Mouse (Mus musculus) spleen, adult 18-20 months (tissue): Measurements from ENCODE around the gene Tcea2.

Experiments
- DNase-seq, 2 experiments: peaks; one replicate each; pipeline ENCODE4 v3.0.0; 2022; ENCODE audit warnings: mixed read lengths in 2 of 2

Tcea2 gene

GRCm38 (mm10) chr2:181679951-181680715 is at the start of gene Tcea2:
Tcea2 (plus strand) TSS chr2:181680310.
- DNase-seq, result peak; percentile 67 to 71

DNA sequence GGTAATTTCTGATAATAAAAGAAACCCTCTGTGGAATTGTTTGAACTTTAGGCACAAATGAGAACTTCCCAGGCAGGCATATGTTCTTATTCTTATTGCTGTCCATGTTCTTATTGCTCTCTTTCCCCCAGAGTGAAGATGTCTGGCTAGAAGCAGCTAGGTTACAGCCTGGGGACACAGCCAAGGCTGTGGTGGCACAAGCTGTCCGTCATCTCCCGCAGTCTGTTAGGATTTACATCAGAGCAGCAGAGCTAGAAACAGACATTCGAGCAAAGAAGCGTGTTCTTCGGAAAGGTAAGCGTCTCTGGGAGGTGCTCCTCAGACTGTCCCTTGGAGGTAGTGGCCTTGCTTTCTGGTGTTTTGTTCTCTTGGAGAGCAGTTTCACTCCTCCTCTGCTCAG is 47.5 kb upstream of the Tcea2 start:
- DNase-seq, result no peak

GRCm38 (mm10) chr2:181635865-181636264 is 44.2 kb upstream of the Tcea2 start:
- DNase-seq, result no peak

GRCm38 (mm10) chr2:181644361-181644760 is 35.7 kb upstream of the Tcea2 start:
- DNase-seq, result peak in 1 of 2 experiments; percentile 31

GRCm38 (mm10) chr2:181645666-181646065 is 34.4 kb upstream of the Tcea2 start:
- DNase-seq, result no peak

- DNase-seq, result no peak
Observed at GRCm38 (mm10) chr2:181646626-181647472, 33.3 kb upstream of the Tcea2 start.

- no peak for DNase-seq
Observed at GRCm38 (mm10) chr2:181648926-181649325, 31.2 kb upstream of the Tcea2 start.

DNA sequence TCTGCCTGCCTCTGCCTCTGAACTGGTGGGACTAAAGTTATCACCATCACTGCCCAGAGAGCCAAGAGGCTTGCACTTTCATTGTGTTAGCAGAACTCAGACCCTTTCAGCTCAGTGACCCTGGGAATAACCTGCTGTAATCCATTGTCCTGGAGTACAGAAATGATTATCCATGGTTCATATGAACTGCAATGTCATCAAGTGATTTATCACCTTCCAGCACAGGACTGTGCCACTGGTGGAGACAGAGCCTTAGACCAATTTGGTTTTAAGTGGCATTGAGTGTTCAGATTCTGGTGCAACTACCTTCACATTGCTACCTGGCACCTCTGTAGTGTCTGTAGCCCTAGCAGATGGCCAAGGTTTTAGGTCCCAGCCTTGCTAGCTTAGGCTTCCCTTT is 27.0 kb upstream of the Tcea2 start:
- no peak for DNase-seq

GRCm38 (mm10) chr2:181653523-181653922 is 26.6 kb upstream of the Tcea2 start:
- no peak for DNase-seq

DNA sequence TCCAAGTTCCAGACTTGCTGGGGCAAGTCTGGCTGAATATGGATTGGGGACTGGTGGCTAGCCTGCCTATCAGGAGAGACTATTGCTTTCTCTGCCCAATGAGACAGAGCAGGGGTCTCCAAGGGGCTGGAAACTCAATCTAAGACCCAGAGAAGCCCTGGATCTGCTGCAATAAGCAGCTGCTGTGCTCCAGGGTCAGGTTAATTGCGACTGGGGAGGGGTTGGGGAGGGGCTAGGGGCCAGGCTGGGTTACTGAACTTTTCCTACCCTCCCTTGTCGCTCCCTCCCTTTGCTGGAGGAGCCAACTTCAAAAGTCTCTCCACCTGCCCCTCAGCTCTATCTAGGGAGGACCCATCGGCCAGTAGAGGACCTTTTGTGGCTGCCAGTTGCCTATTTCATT is 23.4 kb upstream of the Tcea2 start, which contains the start of gene Gm29797:
TSS of gene Gm29797 (plus strand) at position 301 of the 400 bp plus-strand sequence.
- DNase-seq, result no peak

- no peak for DNase-seq
Observed at GRCm38 (mm10) chr2:181657441-181657840, 22.7 kb upstream of the Tcea2 start.

GRCm38 (mm10) chr2:181658528-181658927 is 21.6 kb upstream of the Tcea2 start:
- DNase-seq, result no peak

GRCm38 (mm10) chr2:181658930-181659555 is 21.1 kb upstream of the Tcea2 start:
- peak in 1 of 2 experiments; percentile 32 for DNase-seq

GRCm38 (mm10) chr2:181659609-181660055 is 20.5 kb upstream of the Tcea2 start:
- DNase-seq, result peak; percentile 61 to 77

GRCm38 (mm10) chr2:181662620-181663297 is 17.4 kb upstream of the Tcea2 start:
- no peak for DNase-seq

GRCm38 (mm10) chr2:181663298-181663630 is 16.8 kb upstream of the Tcea2 start:
- no peak for DNase-seq

- no peak for DNase-seq
Observed at GRCm38 (mm10) chr2:181670285-181670912, 9.7 kb upstream of the Tcea2 start.

GRCm38 (mm10) chr2:181670913-181671311 is 9.2 kb upstream of the Tcea2 start:
- no peak for DNase-seq

DNA sequence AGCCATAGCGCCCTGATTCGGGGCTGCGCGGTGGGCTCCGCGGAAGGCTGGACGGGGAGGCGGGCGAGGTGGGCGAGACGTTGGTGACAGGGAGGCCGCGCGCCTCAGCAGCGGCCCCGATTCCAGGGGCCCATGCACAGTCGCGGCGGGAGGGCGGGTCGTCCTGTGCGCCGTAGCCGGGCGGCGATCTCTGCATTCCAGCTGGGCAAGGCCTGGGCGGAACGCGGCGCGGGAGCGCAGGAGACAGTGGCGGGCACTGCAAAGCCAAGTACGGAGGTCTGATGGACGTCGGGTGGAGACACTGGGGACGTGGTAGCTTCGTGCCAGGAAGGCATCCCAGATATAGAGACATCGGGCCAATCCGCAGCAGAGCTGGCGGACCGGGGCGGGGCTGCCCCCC is 8.8 kb upstream of the Tcea2 start, which contains the start of gene Sox18:
TSS of gene Sox18 (minus strand) at position 315 of the 400 bp plus-strand sequence.
- DNase-seq, result no peak

- no peak for DNase-seq
Observed at GRCm38 (mm10) chr2:181671984-181672383, 8.1 kb upstream of the Tcea2 start.

GRCm38 (mm10) chr2:181673501-181673900 is 6.6 kb upstream of the Tcea2 start:
- no peak for DNase-seq

DNA sequence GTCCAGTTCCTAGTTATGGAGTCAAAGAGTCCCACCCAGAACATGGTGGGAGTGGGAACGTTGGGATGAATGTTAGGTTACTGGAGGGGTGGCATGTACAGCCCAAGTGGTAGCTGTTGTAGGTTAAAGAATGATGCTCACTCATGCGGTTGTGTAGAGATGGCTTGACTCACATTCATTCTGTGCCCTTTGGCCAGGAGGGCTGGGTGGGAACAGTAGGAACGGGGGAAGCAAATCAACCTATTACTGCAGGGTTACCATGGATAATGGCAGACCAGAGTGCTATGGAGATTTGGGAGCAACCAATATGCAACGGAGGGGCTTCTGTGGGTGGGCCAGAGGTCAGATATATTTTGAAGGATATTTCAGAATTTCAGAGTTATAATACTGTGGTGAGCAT is 5.2 kb upstream of the Tcea2 start:
- DNase-seq, result no peak
